Mouse (Mus musculus): Measurements from ENCODE around the gene Msrb1.

DNA sequence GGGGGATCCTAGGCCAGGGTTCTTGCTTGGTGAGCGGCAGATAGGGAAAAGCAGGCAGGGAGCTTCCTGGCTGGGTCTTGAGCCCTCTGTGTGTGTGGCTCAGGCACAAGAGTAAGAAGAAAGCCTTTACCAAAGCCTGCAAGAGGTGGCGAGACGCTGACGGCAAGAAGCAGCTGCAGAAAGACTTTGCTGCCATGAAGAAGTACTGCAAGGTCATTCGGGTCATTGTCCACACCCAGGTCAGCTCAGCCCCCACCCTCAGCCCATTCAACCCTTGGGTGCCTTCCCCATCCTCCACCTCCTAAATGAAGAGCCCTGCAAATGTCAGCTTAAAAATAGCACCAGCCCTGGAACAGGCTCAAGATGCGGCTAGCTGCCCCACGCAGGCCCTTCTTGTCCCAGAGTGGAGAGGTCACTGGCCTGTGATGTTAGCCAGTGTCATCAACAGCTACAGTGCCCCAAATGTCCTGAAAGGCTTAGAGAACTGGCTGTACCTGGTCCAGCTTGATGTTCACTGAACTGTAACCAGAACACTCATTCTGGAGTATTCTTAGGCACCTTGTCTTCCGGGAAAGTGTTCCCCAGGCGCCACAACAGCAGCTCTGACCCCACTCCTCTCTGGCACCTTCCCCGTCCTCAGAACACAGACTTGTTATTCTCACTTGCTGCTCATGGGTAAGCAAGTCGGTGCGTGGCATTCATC, 4.1 kb upstream of the Msrb1 start:
- TF ChIP-seq CTCF (IDR thresholded peaks at IDR 0.05; ENCODE audit: control insufficient read depth, insufficient read depth, insufficient read length), result no peak
- TF ChIP-seq MAX (IDR thresholded peaks at IDR 0.05), result no peak
- no peak for TF ChIP-seq USF1 (IDR thresholded peaks at IDR 0.05; ENCODE audit: low read depth)
- no peak for TF ChIP-seq CEBPB (IDR thresholded peaks at IDR 0.05; ENCODE audit: low read depth)
- TF ChIP-seq MYOD1 (IDR thresholded peaks at IDR 0.05; ENCODE audit: control insufficient read depth, insufficient read length, low read depth), result no peak
- no peak for TF ChIP-seq MYOG (IDR thresholded peaks at IDR 0.05; ENCODE audit: control insufficient read depth, extremely low read depth, insufficient read length)

Data from C2C12 (cell line).